In the genomic region with DNA sequence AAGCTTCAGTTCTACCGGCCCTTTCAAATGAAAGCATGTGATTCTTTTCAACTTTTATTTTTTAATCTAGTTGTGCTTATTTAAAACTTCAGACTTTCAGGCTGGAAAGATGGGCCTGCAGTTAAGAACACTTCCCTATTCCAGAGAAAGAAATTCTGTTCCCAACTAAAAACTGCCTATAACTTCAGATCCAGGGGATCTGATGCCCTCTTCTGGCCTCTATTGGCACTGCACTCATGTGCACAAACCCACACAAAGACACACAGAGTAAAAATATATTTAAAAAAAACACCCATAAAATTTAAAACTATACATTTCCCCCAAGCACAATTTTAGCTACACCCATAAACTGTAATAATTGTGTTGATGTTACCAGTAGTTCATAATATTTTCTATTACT, we compare ENCODE assay signal across 20 mouse cellular contexts.
A peak's percentile ranks its signal among the peaks of the same experiment; 100 is the strongest.
DNase-seq lines count a peak whose midpoint lies in the region; ATAC-seq and TF ChIP-seq lines count a peak whose summit lies in the region.
"Had no signal": no experiment of that assay in that cellular context is flagged by ENCODE, and none has a peak within 500 bp of the region (broad histone marks: within the 10 kb centered on the region; RNA-seq: fewer than 3 reads in every experiment).

No protein-coding gene starts in this region.

- H3K79me2 ChIP-seq in heart, adult 2 months (replicated peaks; ENCODE audit: control insufficient read depth, insufficient read depth, low read length), result no peaks in the 10 kb centered on the region

- TF ChIP-seq CTCF in heart, adult 2 months (IDR thresholded peaks at IDR 0.05), result peak; percentile 62
- peak; percentile 37 for TF ChIP-seq CTCF in left cerebral cortex, adult 2 months (IDR thresholded peaks at IDR 0.05)
- peak; percentile 53 for TF ChIP-seq CTCF in Patski (IDR thresholded peaks at IDR 0.05)

- no peaks in the 10 kb centered on the region for H3K27me3 ChIP-seq in heart, adult 2 months (ENCODE audit: control insufficient read depth, insufficient read depth, low read length)
- H3K27me3 ChIP-seq in Patski, result no peaks in the 10 kb centered on the region
- H3K27me3 ChIP-seq: embryonic facial prominence, embryonic 15.5 days; forebrain, embryonic 12.5 days; liver, embryonic 12.5 days; neural tube, embryonic 13.5 days had no signal

- no peak overlapping the region for H3K27ac ChIP-seq in heart, adult 2 months
- H3K27ac ChIP-seq in left cerebral cortex, adult 2 months, result no peak overlapping the region
- H3K27ac ChIP-seq: embryonic facial prominence, embryonic 15.5 days; forebrain, embryonic 12.5 days; liver, embryonic 12.5 days; neural tube, embryonic 13.5 days had no signal

- TF ChIP-seq EP300 in heart, adult 2 months (IDR thresholded peaks at IDR 0.05; ENCODE audit: insufficient read depth, low read depth, low read length), result no peak

- POLR2A ChIA-PET in Patski (lab: Charles Lee), result no interaction called here

- H3K4me1 ChIP-seq in heart, adult 2 months (ENCODE audit: control insufficient read depth, insufficient read depth, low read length), result no peaks in the 10 kb centered on the region
- H3K4me1 ChIP-seq: embryonic facial prominence, embryonic 15.5 days; liver, embryonic 12.5 days had no signal

- DNase-seq in heart, adult 2 months, result no peak
- DNase-seq in heart, adult 9 months (ENCODE audit: low spot score in 2 of 2), result no peak
- DNase-seq in left cerebral cortex, adult 2 months (ENCODE audit: extremely low spot score in 1 of 2, low spot score in 2 of 2), result no peak
- no peak for DNase-seq in left cerebral cortex, adult 8-10 months (ENCODE audit: low spot score in 2 of 2)
- peak; percentile 7 for DNase-seq in A20 (ENCODE audit: low read depth, low spot score)
- no peak for DNase-seq in Patski (ENCODE audit: low read depth, low spot score)
- DNase-seq in embryo, embryonic 10 days (ENCODE audit: low spot score), result no peak
- DNase-seq in left cerebral cortex, postnatal 10 days (ENCODE audit: extremely low spot score in 1 of 2, low spot score in 2 of 2), result no peak
- DNase-seq: adrenal gland, postnatal 10 days; cerebellum, adult 9-10 months; embryo, embryonic 11 days; kidney, postnatal 14 days; left cerebral cortex, postnatal 4 days; right cerebral cortex, postnatal 14 days had no signal

- intact Hi-C loops in heart, adult 2 months (cut with DNase I), result loop anchor here (1.0 kb wide), 1 partner anchor 141 kb away; no protein-coding TSS in a partner anchor
- intact Hi-C loops in left cerebral cortex, adult 2 months (cut with DNase I), result no loop called here
- intact Hi-C loops in left cerebral cortex, postnatal 10 days (cut with DNase I), result loop anchor here (5.0 kb wide), 1 partner anchor 42 kb away; no protein-coding TSS in a partner anchor

- in situ Hi-C loops in Patski (cut with MboI; ENCODE audit: low pct_unique_long_range_greater_than_20kb), result loop anchor here (5.0 kb wide), 2 partner anchors 133 to 172 kb away; no protein-coding TSS in a partner anchor

- H3K9ac ChIP-seq in heart, adult 2 months (ENCODE audit: low read depth, low read length), result no peak overlapping the region
- H3K9ac ChIP-seq: embryonic facial prominence, embryonic 15.5 days; forebrain, embryonic 12.5 days; heart, embryonic 12.5 days; liver, embryonic 12.5 days; neural tube, embryonic 13.5 days had no signal

- no peaks in the 10 kb centered on the region for H3K36me3 ChIP-seq in heart, adult 2 months (ENCODE audit: control insufficient read depth, insufficient read depth, low read length)
- H3K36me3 ChIP-seq: embryonic facial prominence, embryonic 15.5 days; forebrain, embryonic 12.5 days; heart, embryonic 12.5 days; liver, embryonic 12.5 days; neural tube, embryonic 13.5 days had no signal

- WGBS in heart, adult 2 months, result 96% methylated on average over 1 of the region's 1 CpGs

- CTCF ChIA-PET in Patski (lab: Charles Lee), result no interaction called here

- ATAC-seq in Patski, result no peak
- ATAC-seq: inflammation-experienced regulatory T-cells, adult 6 months; liver, embryonic 12.5 days had no signal

- no peak for TF ChIP-seq POLR2A in heart, adult 2 months (IDR thresholded peaks at IDR 0.05; ENCODE audit: insufficient read depth, low read depth, low read length)

- no peak overlapping the region for H3K4me3 ChIP-seq in heart, adult 2 months
- no peak overlapping the region for H3K4me3 ChIP-seq in left cerebral cortex, adult 2 months
- H3K4me3 ChIP-seq: embryonic facial prominence, embryonic 15.5 days; forebrain, embryonic 12.5 days; heart, embryonic 12.5 days; liver, embryonic 12.5 days; neural tube, embryonic 13.5 days had no signal
